Mouse (Mus musculus) left cerebral cortex, postnatal 4 days (tissue): ENCODE measurements around the gene Sertad3. TPM values are rescaled to one million over a fixed set of nuclear protein-coding genes. Genes with fewer than 3 reads are reported as not detected.
"Not testable (repeated sequence)": the region's sequence is repeated elsewhere in the genome, so short reads cannot be mapped to it uniquely, and the experiment has no call there.

Source experiments
- DNase-seq: peaks from one replicate; pipeline ENCODE4 v3.0.0-alpha.2; 2022
- intact Hi-C: fragments of 180-260 bp; cut with DNase I; formaldehyde crosslinking; loops from one replicate; pipeline ENCODE4 v1.15.1; 2025
- total RNA-seq, 2 experiments: library from RNA; stranded (reverse); gene quantifications; 2 replicates each; pipeline ENCODE4 v1.2.3; 2021

The Sertad3 gene
- total RNA-seq, 2 experiments from 2014 or later: 3.1 to 3.2 TPM

DNA sequence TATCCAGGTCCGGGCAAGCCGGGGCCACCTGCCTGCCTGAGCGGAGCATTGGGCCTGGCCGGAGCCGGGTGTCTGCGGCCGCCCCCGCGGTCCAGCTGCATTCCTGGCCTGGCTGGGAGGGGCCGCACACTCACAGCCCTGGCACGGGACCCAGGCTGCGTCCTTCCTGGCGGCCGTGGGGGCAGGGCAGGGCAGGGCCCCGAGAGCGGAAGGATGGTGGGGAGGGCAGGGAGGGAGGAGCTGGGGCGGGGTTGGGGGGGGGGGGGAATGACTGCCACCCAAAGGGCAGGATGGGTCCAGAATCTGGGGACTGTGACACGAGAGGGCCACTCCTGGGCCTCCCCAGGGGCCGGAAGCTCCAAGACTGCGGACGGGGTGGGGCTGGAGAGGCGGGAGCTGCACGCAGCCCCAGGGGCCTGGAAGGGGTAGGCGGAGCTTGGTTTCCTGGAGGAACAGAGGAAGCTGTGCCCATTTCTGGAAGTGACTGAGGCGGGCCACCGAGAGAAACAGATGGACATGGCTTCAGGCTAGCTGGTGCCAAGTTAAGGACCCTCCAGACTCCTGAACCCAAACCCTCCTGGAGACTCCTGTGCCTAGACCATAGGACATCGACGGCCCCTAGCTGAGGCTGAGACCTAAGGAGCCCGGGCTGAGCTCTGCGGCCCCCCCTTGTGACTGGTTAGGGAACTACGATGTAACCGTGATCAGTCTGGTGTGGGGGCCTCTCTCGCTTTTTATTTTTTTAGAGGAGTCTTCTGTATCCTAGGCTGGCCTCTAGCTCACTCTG lies 17.2 kb downstream of the Sertad3 start:
- peak; percentile 74 for DNase-seq
- intact Hi-C loops: no loop called here

DNA sequence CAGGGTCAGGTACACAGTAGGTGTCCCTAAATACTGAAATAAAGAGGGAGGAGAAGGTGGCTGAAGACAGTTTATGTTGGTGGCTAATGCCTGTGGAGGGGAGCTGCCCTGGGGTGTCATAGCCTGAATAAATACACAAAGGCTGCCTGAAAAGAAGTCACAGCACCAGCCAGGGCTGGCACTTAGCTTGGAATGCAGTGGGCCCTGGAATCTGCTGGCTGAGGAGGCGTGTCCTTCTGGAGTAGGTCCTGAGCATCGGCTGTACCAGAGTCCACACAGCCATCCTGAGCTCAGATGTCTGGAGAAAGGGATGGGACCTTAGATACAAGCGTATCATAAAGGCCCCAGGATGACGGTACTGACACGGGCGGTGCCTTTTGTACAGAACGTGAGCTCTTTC lies 18.3 kb downstream of the Sertad3 start:
- intact Hi-C loops: no loop called here
- no peak for DNase-seq

DNA sequence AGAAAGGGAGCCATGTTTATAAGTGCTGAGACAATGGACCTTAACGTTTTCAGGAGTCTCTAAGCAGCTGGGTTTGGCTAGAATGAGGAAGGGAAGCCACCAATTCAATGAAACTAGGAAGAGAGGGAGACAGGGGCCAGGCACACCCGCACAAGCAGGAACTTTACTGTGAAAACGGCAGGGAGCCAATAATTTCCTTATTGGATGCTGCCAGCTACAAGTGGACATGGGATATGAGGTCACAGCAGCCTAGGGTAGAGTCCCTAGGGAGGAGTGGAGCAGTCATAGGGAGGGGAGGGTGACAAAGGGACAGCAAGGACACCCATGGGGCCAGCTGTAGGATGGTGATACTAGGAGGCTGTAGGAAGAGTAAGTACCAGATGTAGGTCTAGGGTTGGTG lies 19.5 kb downstream of the Sertad3 start:
- intact Hi-C loops: no loop called here
- no peak for DNase-seq

DNA sequence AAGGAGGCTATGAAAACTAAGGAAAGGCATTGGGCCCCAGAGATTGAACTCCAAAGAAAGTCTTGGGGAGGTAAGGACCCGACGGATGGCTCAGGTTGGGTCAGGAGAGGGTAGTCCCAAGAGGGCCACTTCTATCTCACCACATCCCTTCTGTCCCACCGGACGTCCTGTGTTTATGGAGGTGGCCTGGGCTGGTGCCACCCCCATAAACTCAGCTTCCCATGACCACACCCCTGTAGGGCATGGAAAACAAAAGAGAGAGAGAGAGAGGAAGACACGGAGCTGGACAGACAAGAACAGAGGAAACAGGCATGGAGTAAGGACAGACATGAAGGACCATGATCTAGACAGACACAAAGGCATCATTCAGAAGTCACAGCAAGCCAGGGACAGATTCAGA lies 19.9 kb downstream of the Sertad3 start:
- intact Hi-C loops: no loop called here
- no peak for DNase-seq

DNA sequence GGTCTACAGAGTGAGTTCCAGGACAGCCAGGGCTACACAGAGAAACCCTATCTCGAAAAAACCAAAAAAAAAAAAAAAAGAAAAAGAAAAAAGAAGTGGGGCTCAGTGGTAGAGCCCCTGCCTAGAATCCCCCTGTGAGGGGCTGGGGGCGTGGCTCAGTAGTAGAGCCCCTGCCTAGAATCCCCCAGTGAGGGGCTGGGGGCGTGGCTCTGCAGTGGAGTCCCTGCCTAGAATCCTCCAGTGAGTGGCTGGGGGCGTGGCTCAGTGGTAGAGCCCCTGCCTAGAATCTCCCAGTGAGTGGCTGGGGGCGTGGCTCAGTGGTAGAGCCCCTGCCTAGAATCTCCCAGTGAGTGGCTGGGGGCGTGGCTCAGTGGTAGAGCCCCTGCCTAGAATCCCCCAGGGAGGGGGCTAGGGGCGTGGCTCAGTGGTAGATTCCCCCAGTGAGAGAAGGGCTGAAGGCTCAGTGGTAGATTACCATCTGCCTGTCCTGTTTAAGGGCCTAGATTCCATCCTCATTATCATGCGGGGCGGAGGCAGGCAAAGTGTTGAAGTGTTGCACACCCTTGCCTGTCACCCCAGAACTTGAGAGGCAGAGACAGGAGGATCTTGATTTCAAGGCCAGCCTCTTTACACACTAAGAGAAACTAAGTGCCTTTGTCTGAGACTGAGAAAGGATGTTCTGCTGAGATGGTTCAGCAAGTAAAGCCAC lies 21.2 kb downstream of the Sertad3 start:
- intact Hi-C loops, DNase-seq: not testable (repeated sequence)

DNA sequence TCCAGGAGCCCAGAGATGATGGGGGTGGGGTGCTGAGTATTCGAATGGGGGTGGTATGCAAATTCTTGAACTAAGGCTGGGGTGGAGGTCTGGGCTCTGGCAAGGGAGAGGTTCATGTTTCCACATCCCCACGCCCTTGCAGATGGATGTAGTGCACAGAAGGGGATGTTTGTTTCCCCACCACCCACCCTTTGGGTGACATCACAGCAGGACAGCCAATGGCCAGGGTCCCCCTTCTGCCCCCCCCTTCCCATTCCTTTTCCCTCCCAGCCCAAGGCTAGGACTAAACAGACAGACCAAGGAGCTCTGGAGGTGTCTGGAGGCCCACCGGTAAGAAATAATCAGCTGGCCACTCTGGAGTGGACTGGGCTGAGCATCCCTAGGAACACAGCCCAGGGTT lies 25.5 kb downstream of the Sertad3 start, which contains the start of gene Prx:
TSS of gene Prx (plus strand) at position 289 of the 400 bp plus-strand sequence.
- intact Hi-C loops: no loop called here
- DNase-seq: no peak

DNA sequence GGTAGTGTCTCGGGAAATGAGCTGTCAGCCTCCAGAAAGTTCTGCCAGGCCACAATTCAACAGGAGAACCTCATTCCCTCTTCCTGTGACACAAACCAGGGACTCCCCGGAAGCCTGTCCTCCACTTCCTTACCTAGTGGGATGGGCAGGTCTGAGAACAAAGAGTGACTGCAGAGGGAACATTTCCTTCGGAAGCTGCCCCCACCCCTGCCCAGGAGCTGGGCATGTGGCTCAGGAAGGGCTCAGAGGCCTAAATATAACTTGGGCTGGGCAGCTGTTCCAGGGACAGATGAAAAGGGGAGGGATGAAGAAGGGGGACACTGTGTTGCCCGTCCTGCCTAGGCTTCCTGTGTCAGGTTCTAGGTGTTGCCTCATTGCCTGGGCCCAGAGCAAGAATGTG lies 28.1 kb downstream of the Sertad3 start:
- DNase-seq: no peak
- intact Hi-C loops: loop anchor here (10.0 kb wide), 1 partner anchor 167 kb away; the partner anchor contains the start of gene Ltbp4

DNA sequence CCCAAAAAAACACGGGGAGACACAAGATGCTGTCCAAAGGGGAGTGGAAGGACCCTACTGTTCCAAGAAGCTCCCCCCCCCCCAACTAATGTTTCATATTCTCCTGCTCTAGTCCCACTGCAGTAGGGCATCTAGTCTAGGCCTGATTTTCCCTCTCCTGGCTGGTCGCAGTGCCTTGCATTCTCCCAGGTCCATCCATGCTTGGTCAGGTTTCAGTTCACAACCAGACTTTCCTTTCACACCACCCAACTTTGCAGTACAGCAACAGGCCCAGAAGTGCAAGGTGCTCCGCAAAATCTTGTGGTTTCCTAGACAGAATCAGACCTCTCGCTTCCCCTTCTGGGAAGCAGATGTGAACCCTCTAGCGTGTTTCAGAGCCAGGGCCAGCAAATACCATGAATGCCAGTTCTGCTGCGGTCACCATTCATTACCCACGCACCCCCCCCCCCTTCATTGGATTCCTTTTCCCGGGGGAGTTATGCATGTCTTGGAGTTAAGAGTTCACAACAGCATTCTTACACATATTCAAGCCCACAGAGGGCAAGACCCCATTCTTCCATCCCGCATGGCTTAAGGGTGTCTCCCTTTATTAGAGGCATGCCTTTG lies 33.3 kb downstream of the Sertad3 start:
- intact Hi-C loops: loop anchor here (10.0 kb wide), 1 partner anchor 172 kb away; the partner anchor contains the start of gene Ltbp4
- DNase-seq: no peak

DNA sequence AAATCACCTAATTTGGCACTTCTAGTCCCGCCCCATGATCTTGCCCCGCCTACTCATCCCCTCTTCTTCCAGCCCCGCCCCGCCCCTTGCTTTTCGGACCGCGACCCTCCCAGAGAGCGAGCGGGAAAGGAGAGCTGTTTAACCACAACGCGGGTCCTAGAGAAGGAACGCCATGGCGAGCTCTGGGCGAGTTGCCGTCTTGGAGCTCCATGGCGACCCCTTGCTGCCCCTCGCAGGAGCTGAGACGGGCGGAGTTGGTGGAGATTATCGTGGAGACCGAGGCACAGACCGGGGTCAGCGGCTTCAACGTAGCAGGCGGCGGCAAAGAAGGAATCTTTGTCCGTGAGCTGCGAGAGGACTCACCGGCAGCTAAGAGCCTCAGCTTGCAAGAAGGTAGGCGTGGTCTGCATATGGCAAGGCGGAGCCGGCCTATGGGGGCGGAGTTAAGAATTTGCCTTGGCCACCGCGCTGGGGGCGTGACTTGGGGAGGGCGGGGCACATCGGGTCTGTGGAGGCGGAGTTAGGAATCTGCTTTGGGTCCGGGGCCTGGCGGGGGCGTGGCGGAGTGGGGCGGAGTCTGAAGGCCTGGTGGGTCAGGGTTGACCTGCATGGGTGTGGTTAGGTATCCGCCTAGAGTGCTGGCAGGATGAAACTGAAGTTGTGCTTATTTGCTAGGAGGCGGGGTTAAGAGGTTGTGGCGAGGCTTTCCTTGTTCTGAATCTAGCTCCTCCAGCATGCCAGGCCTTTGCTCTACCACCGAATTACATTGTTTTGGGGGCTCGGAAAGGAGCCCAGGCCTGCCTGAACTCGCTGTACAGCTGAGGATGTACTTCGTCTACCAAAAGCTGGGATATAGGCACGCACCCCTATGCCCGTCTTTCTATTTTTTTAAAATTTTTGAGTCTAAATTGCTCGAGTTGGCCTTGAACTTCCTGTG lies 34.4 kb downstream of the Sertad3 start:
- intact Hi-C loops: loop anchor here (10.0 kb wide), 1 partner anchor 173 kb away; the partner anchor contains the start of gene Ltbp4
- peak; percentile 97 for DNase-seq

DNA sequence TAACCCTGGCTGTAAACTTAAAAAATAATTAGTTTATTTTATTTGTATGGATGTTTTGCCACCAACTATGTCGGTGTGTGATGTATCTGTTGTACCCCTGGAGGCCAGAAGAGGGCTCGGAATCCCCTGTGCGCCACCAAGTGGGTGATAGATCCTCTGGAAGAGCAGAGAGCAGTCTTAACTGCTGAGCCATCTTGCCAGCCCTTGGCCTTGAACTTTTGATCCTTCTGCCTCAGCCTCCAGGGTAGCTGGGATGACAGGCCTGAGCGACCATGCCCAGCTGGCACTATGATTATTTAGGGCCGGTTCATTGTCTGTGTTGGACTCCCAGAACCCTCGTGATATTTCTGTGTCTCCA lies 35.1 kb downstream of the Sertad3 start:
- DNase-seq: peak; percentile 60
- intact Hi-C loops: loop anchor here (10.0 kb wide), 1 partner anchor 174 kb away; the partner anchor contains the start of gene Ltbp4

DNA sequence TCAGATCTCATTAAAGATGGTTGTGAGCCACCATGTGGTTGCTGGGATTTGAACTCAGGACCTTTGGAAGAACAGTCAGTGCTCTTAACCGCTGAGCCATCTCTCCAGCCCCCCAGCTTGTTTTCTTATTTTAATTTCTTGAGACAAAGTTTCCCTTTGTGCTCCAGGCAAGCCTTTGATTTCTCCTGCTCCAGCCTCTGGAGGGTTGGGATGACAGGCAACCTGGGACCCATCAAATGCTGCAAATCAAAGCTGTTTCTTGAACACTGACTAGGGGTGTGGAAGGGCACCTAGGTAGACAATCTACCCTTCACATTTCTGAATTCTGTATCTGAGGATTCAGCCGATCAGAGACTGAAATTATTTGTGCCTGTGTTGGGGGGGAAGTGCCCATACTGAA lies 37.2 kb downstream of the Sertad3 start:
- no peak for DNase-seq
- intact Hi-C loops: no loop called here

DNA sequence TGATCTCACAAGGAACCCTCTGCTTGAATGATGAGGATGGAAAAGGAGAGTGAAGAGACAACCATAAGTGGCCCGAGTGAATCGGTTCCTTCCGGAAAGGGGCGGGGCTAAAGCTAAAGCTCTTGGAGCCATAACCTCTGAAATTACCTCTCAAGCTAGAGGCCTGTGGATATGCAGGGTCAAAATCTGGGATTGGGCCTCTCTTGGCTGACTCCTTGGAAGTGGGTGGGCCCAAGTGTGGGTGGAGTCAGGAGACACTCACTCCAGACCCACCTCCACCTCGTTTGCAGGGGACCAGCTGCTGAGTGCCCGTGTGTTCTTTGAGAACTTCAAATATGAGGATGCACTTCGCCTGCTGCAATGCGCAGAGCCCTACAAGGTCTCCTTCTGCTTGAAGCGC lies 41.4 kb downstream of the Sertad3 start:
- DNase-seq: no peak
- intact Hi-C loops: no loop called here

DNA sequence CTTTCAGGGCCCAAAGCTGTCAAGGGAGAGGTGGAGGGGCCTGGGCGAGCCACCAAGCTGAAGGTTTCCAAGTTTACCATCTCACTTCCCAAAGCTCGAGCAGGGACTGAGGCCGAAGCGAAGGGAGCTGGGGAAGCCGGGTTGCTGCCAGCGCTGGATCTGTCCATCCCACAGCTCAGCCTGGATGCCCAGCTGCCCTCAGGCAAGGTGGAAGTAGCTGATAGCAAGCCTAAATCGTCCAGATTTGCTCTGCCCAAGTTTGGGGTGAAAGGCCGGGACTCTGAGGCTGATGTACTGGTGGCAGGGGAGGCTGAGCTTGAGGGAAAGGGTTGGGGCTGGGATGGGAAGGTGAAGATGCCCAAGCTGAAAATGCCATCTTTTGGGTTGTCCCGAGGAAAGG lies 44.7 kb downstream of the Sertad3 start:
- no peak for DNase-seq
- intact Hi-C loops: no loop called here

DNA sequence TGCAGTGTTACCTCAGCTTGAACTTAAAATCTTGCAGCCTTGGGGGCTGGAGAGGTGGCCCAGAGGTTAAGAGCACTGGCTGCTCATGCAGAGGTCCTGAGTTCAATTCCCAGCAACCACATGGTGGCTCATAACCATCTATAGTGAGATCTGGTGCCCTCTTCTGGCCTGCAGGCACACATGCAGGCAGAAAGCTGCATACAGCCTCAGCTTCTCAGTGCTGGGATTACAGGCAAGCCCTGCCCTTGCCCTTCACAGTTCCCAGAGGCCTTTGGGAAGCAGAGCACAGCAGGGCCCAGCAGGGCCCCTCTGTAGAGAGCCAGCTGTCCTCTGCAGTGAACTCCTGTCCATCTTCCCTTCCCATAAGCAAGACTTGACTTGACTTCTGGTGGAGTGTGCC lies 46.5 kb downstream of the Sertad3 start:
- intact Hi-C loops: no loop called here
- DNase-seq: no peak

DNA sequence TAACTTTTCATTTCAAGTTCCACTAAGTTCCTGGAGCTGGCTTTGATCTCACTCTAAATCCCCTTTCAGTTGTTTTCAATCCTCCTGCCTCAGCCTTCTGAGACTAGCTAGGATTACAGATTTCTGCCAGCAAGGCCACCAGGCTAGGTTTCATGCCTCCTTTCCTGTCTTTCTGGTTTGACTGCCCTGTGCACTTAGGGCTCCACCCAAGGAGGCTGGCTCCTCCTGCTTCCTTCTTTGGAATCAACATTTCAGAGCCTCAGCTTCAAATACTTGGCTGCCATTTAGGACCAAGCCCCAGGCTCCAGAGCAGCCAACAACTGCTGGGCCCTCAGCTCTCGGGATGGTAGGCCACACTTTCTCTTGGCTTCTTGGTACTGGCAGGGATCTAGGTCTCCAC lies 47.0 kb downstream of the Sertad3 start:
- intact Hi-C loops: no loop called here
- DNase-seq: no peak

DNA sequence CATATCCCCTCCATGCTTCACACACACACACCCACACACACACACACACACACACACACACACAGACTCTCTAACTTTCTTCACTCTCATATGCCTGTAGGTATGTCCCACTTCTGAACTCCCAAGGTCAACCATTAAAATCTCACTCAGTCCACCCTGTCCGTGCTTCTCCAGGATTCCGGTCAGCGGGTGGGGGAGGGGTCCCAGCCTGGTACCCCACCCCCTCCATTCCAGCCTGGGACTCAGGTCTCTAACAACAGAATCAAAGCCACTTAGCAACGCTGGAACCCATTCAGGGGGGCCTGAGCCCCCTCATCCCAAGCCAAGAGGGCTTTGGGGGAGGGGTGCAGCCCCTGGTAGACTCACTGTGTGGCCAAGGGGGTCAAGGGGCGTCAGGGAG lies 49.4 kb downstream of the Sertad3 start, which contains the start of gene Hipk4:
TSS of gene Hipk4 (plus strand) at position 301 of the 400 bp plus-strand sequence.
- intact Hi-C loops: no loop called here
- DNase-seq: no peak

DNA sequence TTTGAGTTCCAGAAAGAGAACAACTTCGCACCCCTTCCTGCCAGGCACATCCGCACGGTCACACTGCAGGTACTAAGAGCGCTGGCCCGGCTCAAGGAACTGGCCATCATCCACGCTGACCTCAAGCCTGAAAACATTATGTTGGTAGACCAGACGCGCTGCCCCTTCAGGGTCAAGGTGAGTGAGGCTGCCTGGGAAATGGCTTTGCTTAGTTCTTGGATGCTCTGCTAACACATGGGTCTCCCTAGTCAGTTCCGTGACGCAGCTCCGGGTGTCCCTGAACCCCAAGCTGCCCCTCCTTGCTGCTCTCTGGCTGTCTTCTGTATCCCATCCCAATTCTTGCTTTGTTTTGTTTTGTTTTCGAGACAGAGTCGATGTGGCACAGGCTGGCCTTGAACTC lies 50.2 kb downstream of the Sertad3 start:
- no peak for DNase-seq
- intact Hi-C loops: no loop called here

DNA sequence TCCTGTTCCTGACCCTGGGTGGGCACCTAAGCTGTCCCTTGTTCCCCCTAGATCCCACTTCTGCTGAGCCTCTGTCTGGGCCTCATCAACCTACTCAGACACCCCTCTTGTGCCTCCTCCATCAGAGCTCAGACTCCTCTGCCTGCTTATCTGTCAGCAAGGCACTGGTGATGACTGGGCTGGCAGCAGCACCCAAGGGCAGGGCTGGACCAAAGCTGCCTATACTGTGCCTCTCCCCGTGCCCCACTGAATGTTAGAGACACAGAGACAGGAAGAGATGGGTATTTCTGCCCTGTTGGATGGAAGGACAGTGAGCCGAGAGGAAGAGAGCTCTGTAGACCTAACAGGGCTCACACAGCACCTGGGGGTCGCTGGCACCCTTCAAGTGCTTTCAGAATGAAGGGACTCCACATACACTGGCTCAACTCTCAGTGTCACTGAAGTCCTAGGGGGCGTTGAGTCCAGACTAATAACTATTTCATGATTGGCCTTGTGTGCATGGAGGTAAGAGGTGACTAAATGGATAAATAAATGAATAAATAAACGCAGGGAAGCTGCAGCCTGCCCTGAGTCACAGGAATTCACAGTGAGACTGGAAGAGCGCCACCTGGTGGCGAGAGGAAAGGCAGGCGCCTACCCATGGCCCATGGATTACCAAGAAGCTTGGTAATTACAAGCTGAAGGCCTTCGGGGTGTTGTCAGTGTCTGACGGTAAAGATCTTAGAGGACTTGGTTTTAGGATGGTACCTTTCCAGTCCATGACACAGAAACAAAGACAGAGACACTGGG lies 52.7 kb downstream of the Sertad3 start:
- peak; percentile 79 for DNase-seq
- intact Hi-C loops: no loop called here
